Mouse (Mus musculus) right cerebral cortex, postnatal 14 days (tissue): ENCODE data around the gene Dcdc2c.

Experiments used
- DNase-seq: peaks from one replicate; pipeline ENCODE4 v3.0.0; 2022

Gene Dcdc2c

GRCm38 (mm10) chr12:28552299-28552698 is at the start of gene Dcdc2c:
Dcdc2c (minus strand) TSS chr12:28552399.
- DNase-seq: no peak

GRCm38 (mm10) chr12:28598526-28598991 is 46.4 kb upstream of the Dcdc2c start:
- DNase-seq: no peak

GRCm38 (mm10) chr12:28598110-28598509 is 45.9 kb upstream of the Dcdc2c start:
- DNase-seq: no peak

GRCm38 (mm10) chr12:28597699-28598098 is 45.5 kb upstream of the Dcdc2c start:
- DNase-seq: no peak

- no peak for DNase-seq
Measured at GRCm38 (mm10) chr12:28596851-28597250, 44.7 kb upstream of the Dcdc2c start.

GRCm38 (mm10) chr12:28590428-28590827 is 38.2 kb upstream of the Dcdc2c start:
- DNase-seq: no peak

- DNase-seq: peak; percentile 92
Measured at GRCm38 (mm10) chr12:28589090-28589868, 37.1 kb upstream of the Dcdc2c start.

- DNase-seq: peak; percentile 51
Measured at GRCm38 (mm10) chr12:28587949-28588348, 35.8 kb upstream of the Dcdc2c start.

- no peak for DNase-seq
Measured at GRCm38 (mm10) chr12:28584036-28584435, 31.8 kb upstream of the Dcdc2c start.

GRCm38 (mm10) chr12:28582423-28582822 is 30.2 kb upstream of the Dcdc2c start, which contains the start of gene Allc:
Allc (minus strand) TSS chr12:28582523.
- DNase-seq: no peak

- DNase-seq: peak; percentile 31
Measured at GRCm38 (mm10) chr12:28579132-28579531, 26.9 kb upstream of the Dcdc2c start.

- no peak for DNase-seq
Measured at GRCm38 (mm10) chr12:28578147-28578546, 25.9 kb upstream of the Dcdc2c start.

GRCm38 (mm10) chr12:28575366-28576070 is 23.3 kb upstream of the Dcdc2c start:
- DNase-seq: no peak

GRCm38 (mm10) chr12:28572241-28572640 is 20.0 kb upstream of the Dcdc2c start:
- no peak for DNase-seq

GRCm38 (mm10) chr12:28551775-28552174 is 424 bp downstream of the Dcdc2c start:
- no peak for DNase-seq

- no peak for DNase-seq
Measured at GRCm38 (mm10) chr12:28548887-28549286, 3.3 kb downstream of the Dcdc2c start.

GRCm38 (mm10) chr12:28514264-28514775 is 37.9 kb downstream of the Dcdc2c start:
- DNase-seq: no peak

- no peak for DNase-seq
Measured at GRCm38 (mm10) chr12:28509699-28510280, 42.4 kb downstream of the Dcdc2c start.

GRCm38 (mm10) chr12:28494289-28494688 is 57.9 kb downstream of the Dcdc2c start:
- DNase-seq: no peak

- no peak for DNase-seq
Measured at GRCm38 (mm10) chr12:28482483-28483160, 69.6 kb downstream of the Dcdc2c start.

- no peak for DNase-seq
Measured at GRCm38 (mm10) chr12:28460951-28461431, 91.2 kb downstream of the Dcdc2c start.

GRCm38 (mm10) chr12:28460523-28460922 is 91.7 kb downstream of the Dcdc2c start:
- no peak for DNase-seq

- no peak for DNase-seq
Measured at GRCm38 (mm10) chr12:28458786-28459185, 93.4 kb downstream of the Dcdc2c start.
